Mouse (Mus musculus): ENCODE measurements at regions not wholly inside any gene's neighbourhood (a gene's known extent, or its start where the extent isn't known, plus 50 kb on each side); places are given as distances from the start of the nearest gene placed in this dataset.

- Histone ChIP-seq H3K27ac (ENCODE audit: insufficient read depth, low read length) (no peak overlapping the region), H3K27me3 (ENCODE audit: control insufficient read depth, insufficient read depth, low read length) (no peaks in the 10 kb centered on the region), H3K4me3 (replicated peaks; ENCODE audit: insufficient read depth, low read depth, low read length) (no peak overlapping the region), H3K4me1 (ENCODE audit: control insufficient read depth, insufficient read depth, low read length) (no peaks in the 10 kb centered on the region)
- WGBS = 94% methylated on average over 4 of the region's 4 CpGs
- no peak for DNase-seq
- no peak for TF ChIP-seq CTCF (IDR thresholded peaks at IDR 0.05; ENCODE audit: borderline replicate concordance, insufficient read depth, low read depth, low read length)
Observed at GRCm38 (mm10) chr7:71708209-71708608, 356.9 kb upstream of the Gm10295 start.

GRCm38 (mm10) chr7:71706201-71706600, 354.9 kb upstream of the Gm10295 start:
- DNase-seq = no peak
- no peak overlapping the region for H3K27ac ChIP-seq (ENCODE audit: insufficient read depth, low read length)
- no peaks in the 10 kb centered on the region for H3K4me1 ChIP-seq (ENCODE audit: control insufficient read depth, insufficient read depth, low read length)
- TF ChIP-seq POLR2A (IDR thresholded peaks at IDR 0.05; ENCODE audit: borderline replicate concordance, insufficient read depth, low read length) (no peak), CTCF (IDR thresholded peaks at IDR 0.05; ENCODE audit: borderline replicate concordance, insufficient read depth, low read depth, low read length) (no peak)
- 77% methylated on average over 3 of the region's 3 CpGs for WGBS
- no peaks in the 10 kb centered on the region for H3K27me3 ChIP-seq (ENCODE audit: control insufficient read depth, insufficient read depth, low read length)
- H3K4me3 ChIP-seq (replicated peaks; ENCODE audit: insufficient read depth, low read depth, low read length) = no peak overlapping the region

GRCm38 (mm10) chr7:71705426-71706050, 354.3 kb upstream of the Gm10295 start:
- WGBS = under 1% methylated on average over 59 of the region's 59 CpGs
- no peak for TF ChIP-seq CTCF (IDR thresholded peaks at IDR 0.05; ENCODE audit: borderline replicate concordance, insufficient read depth, low read depth, low read length)
- no peak for TF ChIP-seq POLR2A (IDR thresholded peaks at IDR 0.05; ENCODE audit: borderline replicate concordance, insufficient read depth, low read length)
- Histone ChIP-seq H3K27ac (ENCODE audit: insufficient read depth, low read length) (no peak overlapping the region), H3K4me1 (ENCODE audit: control insufficient read depth, insufficient read depth, low read length) (no peaks in the 10 kb centered on the region), H3K4me3 (replicated peaks; ENCODE audit: insufficient read depth, low read depth, low read length) (peak overlapping the region; percentile 42), H3K27me3 (ENCODE audit: control insufficient read depth, insufficient read depth, low read length) (no peaks in the 10 kb centered on the region)
- peak; percentile 5 to 10 for DNase-seq

DNA sequence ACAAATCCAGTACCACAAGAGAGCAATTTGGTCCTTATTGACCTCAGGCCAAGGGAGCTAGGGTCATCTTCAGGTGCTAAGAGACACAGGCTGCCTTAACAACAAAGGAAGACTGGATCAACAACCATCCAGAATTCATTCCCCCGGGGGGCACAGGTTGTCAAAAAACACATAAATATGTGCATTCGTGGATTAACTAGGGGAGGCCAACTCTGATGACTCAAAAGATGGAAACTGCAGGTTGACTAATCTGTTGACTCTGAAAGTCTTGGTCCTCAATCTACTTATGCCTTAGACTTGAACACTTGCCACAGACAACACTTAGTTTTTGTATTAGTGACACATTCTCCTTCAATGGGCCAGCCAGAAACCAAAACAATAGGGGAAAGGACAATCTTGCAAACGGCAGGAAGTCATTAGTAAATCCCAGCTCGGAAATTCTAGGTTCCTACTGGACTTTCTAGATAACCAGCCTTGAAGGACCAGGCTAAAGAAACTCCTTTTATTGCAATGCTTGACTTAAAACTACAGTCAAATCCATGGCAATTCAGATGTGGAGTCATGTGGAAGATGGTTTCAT, 353.5 kb upstream of the Gm10295 start:
- no peaks in the 10 kb centered on the region for H3K4me1 ChIP-seq (ENCODE audit: control insufficient read depth, insufficient read depth, low read length)
- no peak for DNase-seq
- H3K27ac ChIP-seq (ENCODE audit: insufficient read depth, low read length) = no peak overlapping the region
- H3K27me3 ChIP-seq (ENCODE audit: control insufficient read depth, insufficient read depth, low read length) = no peaks in the 10 kb centered on the region
- WGBS = 77% methylated on average over 4 of the region's 4 CpGs
- no peak for TF ChIP-seq POLR2A (IDR thresholded peaks at IDR 0.05; ENCODE audit: borderline replicate concordance, insufficient read depth, low read length)
- no peak for TF ChIP-seq CTCF (IDR thresholded peaks at IDR 0.05; ENCODE audit: borderline replicate concordance, insufficient read depth, low read depth, low read length)
- no peak overlapping the region for H3K4me3 ChIP-seq (replicated peaks; ENCODE audit: insufficient read depth, low read depth, low read length)

Measured in cerebellum, adult 2 months (tissue).